Mouse (Mus musculus) central nervous system, embryonic 18 days (tissue): ENCODE data around the gene Olfr1426. TPM values are rescaled to one million over a fixed set of nuclear protein-coding genes. Genes with fewer than 3 reads are reported as not detected.

Experiments
- polyA plus RNA-seq: library from polyadenylated mRNA; depleted of rRNA; stranded (reverse); fragments of >200 nt; gene quantifications from 2 replicates; pipeline ENCODE4 v1.2.3, GENCODE M21; 2012; rRNA removed

Gene Olfr1426
- polyA plus RNA-seq = not detected in 2 replicates

GRCm38 (mm10) chr19:12091913-12092312 lies at the start of gene Olfr1426:
TSS of gene Olfr1426 (minus strand) at chr19:12092013.

GRCm38 (mm10) chr19:12123103-12123502 lies 31.3 kb upstream of the Olfr1426 start, which contains the start of gene Olfr76:
TSS of gene Olfr76 (minus strand) at chr19:12123203.

GRCm38 (mm10) chr19:12115797-12116196 lies 24.0 kb upstream of the Olfr1426 start, which contains the start of gene Olfr1428:
TSS of gene Olfr1428 (minus strand) at chr19:12115897.

GRCm38 (mm10) chr19:12103234-12103633 lies 11.4 kb upstream of the Olfr1426 start, which contains the start of gene Olfr1427:
TSS of gene Olfr1427 (minus strand) at chr19:12103334.

GRCm38 (mm10) chr19:12077631-12078030 lies 14.2 kb downstream of the Olfr1426 start, which contains the start of gene Olfr1425:
TSS of gene Olfr1425 (minus strand) at chr19:12077731.

GRCm38 (mm10) chr19:12062582-12062981 lies 29.2 kb downstream of the Olfr1426 start, which contains the start of gene Olfr1424:
TSS of gene Olfr1424 (minus strand) at chr19:12062682.

GRCm38 (mm10) chr19:12041217-12041616 lies 50.6 kb downstream of the Olfr1426 start, which contains the start of gene Olfr1423:
TSS of gene Olfr1423 (minus strand) at chr19:12041317.

Other genes with a start within 250 kb of the Olfr1426 start
- not detected in 2 replicates for gene Olfr1418, start 230.9 kb downstream of the Olfr1426 start, polyA plus RNA-seq
- 0.04 TPM in 2 replicates for gene Olfr1419, start 216.9 kb downstream of the Olfr1426 start, polyA plus RNA-seq
- not detected in 2 replicates for gene Olfr1420, start 205.4 kb downstream of the Olfr1426 start, polyA plus RNA-seq
- 26.2 and 28.7 TPM in 2 replicates for gene Patl1, start 179.6 kb downstream of the Olfr1426 start, polyA plus RNA-seq
- gene Osbp, start 126.1 kb downstream of the Olfr1426 start, polyA plus RNA-seq = 32.1 and 33.5 TPM in 2 replicates
- gene Olfr1423, start 50.7 kb downstream of the Olfr1426 start, polyA plus RNA-seq = not detected in 2 replicates
- 0.14 TPM in 1 of 2 replicates, not detected in the other for gene Olfr1424, start 29.3 kb downstream of the Olfr1426 start, polyA plus RNA-seq
- gene Olfr1425, start 14.3 kb downstream of the Olfr1426 start, polyA plus RNA-seq = not detected in 2 replicates
- gene Olfr1427, start 11.3 kb upstream of the Olfr1426 start, polyA plus RNA-seq = not detected in 2 replicates
- gene Olfr1428, start 23.9 kb upstream of the Olfr1426 start, polyA plus RNA-seq = not detected in 2 replicates
- not detected in 2 replicates for gene Olfr76, start 31.2 kb upstream of the Olfr1426 start, polyA plus RNA-seq
- gene Olfr1555-ps1, start 78.1 kb upstream of the Olfr1426 start, polyA plus RNA-seq = not detected in 2 replicates
- not detected in 2 replicates for gene Olfr1431, start 108.6 kb upstream of the Olfr1426 start, polyA plus RNA-seq
- gene Olfr1432, start 140.6 kb upstream of the Olfr1426 start, polyA plus RNA-seq = not detected in 2 replicates
- not detected in 2 replicates for gene Olfr262, start 149.6 kb upstream of the Olfr1426 start, polyA plus RNA-seq
- gene Olfr235, start 169.0 kb upstream of the Olfr1426 start, polyA plus RNA-seq = not detected in 2 replicates
- gene Olfr1434, start 187.8 kb upstream of the Olfr1426 start, polyA plus RNA-seq = not detected in 2 replicates
- gene Olfr1436, start 207.1 kb upstream of the Olfr1426 start, polyA plus RNA-seq = not detected in 2 replicates
- gene Olfr1437, start 233.1 kb upstream of the Olfr1426 start, polyA plus RNA-seq = not detected in 2 replicates
- not detected in 2 replicates for gene Olfr1438-ps1, start 243.9 kb upstream of the Olfr1426 start, polyA plus RNA-seq